Mouse (Mus musculus): ENCODE measurements around the gene Plcd4.

Plcd4 gene

GRCm38 (mm10) chr1:74600501-74601266 is 58.0 kb downstream of the Plcd4 start:
- DNase-seq, result no peak

GRCm38 (mm10) chr1:74601267-74601962 is 58.7 kb downstream of the Plcd4 start, which contains the start of the genes Rnf25 and Stk36:
Gene Rnf25, minus strand, starts transcription at chr1:74601397.
Gene Stk36, plus strand, starts transcription at chr1:74601445.
- peak; percentile 91 for DNase-seq
